Mouse (Mus musculus) frontal cortex, postnatal 36 days (tissue): ENCODE results near the gene Olfr788.

Source experiments
- DNase-seq, 2 experiments: peaks; one replicate each; pipeline ENCODE4 v3.0.0; 2022; ENCODE audit warnings: low spot score in 2 of 2

The Olfr788 gene

DNA sequence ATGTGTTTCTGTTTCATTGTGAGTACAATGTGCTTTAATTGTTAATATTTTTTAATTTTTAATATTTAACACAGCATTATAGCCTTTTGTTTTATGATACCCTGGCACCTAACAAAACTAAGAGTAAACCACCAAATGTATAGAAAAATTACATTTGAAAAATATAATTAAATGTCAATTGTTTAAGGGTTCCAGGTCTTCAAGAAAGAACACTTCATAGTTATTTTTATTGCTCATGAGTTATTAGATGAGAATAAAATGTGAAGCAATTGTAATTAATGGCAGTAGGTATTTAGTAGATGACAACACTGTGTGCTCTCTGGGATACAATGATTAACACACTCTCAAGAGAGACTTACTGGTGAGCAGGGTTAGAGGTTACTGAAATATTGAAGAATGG, at the start of gene Olfr788:
TSS of gene Olfr788 (plus strand) at position 301 of the 400 bp plus-strand sequence.
- DNase-seq, result no peak

- no peak for DNase-seq
Measured at GRCm38 (mm10) chr10:129427006-129427405, 43.8 kb upstream of the Olfr788 start, which contains the start of gene Olfr786. TSS of gene Olfr786 (plus strand) at chr10:129427306.

GRCm38 (mm10) chr10:129461562-129461961, 9.2 kb upstream of the Olfr788 start, which contains the start of gene Olfr787:
TSS of gene Olfr787 (plus strand) at chr10:129461862.
- DNase-seq, result no peak

DNA sequence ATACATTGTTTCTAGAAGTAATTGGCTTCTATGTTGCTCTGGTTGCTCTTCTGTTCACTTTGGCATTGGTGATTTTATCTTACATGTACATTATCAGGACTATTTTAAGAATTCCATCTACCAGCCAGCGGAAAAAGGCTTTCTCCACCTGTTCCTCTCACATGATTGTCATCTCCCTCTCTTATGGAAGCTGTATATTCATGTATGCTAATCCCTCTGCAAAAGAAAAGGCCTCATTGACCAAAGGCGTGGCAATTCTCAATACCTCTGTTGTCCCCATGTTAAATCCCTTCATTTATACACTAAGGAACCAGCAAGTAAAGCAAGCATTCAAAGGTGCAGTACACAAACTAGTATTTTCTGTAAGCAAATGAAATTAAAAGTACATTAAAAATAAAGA, 2.5 kb downstream of the Olfr788 start:
- DNase-seq, result no peak

- DNase-seq, result no peak
Measured at GRCm38 (mm10) chr10:129473723-129474122, 2.9 kb downstream of the Olfr788 start.

- DNase-seq, result no peak
Measured at GRCm38 (mm10) chr10:129484452-129484851, 13.7 kb downstream of the Olfr788 start, which contains the start of gene Olfr789. TSS of gene Olfr789 (plus strand) at chr10:129484752.

DNA sequence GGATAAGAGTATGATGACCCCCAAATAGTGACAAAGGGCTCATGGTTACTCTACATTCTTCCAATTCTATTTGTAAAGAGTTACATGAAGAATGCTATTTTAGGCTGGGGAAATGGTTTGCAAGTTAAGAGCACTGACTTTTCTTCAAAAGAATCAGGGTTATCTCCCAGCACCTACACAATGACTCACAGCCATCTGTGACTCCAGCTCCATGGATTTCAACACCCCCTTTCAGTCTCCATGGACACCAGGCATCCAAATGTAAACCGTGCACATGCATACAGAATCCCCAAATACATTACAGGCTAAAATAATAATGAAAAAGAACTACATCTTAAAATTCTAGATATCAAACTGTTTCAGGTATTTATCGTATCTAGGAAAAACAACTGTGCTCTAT, 19.3 kb downstream of the Olfr788 start:
- DNase-seq, result peak; percentile 18 to 46

DNA sequence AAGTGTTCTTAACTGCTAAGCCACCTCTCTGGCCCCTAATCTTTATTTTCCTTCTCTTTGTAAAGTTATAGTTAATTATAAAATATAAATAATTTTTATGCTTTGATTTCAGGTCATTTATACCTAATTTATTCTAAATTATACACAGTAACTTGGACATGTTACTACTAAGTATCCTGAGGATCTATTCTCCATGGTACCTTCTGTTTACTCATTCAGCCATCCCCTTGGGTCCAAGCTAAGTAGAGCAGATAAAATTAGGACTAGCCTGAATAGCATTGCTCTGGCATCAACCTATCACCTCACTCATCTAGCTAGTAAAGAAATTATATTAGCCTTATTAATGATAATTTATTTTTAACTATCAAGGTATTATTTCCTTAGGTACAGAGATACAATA, 27.4 kb downstream of the Olfr788 start, which contains the start of gene Olfr790:
TSS of gene Olfr790 (plus strand) at position 301 of the 400 bp plus-strand sequence.
- no peak for DNase-seq

GRCm38 (mm10) chr10:129521492-129521891, 50.7 kb downstream of the Olfr788 start, which contains the start of gene Olfr791:
TSS of gene Olfr791 (plus strand) at chr10:129521792.
- no peak for DNase-seq
